Mouse (Mus musculus): Measurements from ENCODE around the gene Ddx58. TPM values are rescaled to one million over a fixed set of nuclear protein-coding genes. Genes with fewer than 3 reads are reported as not detected.
A peak's percentile ranks its signal among the peaks of the same experiment; 100 is the strongest.

The Ddx58 gene
- polyA plus RNA-seq, 1 experiment from 2014 or later, result 9.3 TPM

DNA sequence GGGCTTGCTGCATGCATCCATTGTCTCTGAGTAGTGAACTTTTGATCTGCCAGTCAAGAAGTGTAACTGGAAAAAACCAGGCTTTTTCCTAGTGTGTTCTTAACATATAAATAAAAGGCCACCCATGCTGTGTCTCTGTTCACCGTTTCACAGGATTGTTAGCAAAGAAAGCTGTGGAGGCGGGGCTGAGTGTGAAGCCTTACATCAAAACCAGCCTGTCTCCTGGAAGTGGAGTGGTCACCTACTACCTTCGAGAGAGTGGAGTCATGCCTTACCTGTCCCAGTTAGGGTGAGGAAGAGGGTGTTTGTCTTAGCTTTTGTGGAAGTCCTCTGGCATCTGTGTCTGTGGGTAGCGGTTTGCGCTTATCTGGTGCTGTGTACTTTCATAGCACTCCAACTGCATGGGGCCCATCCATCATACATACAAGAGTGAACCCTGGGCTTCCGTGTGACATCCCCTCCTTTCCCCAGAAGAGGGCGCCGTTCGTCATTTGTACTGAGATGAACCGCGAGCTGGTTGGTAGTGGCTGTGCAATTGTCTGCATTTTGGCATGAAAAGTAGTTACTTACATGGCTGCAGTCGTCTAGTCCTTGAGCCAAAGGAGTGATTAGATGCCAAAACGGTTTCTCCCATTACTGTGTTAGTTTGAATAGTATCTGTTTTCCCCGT lies 56.8 kb downstream of the Ddx58 start:
- H3K27me3 ChIP-seq (ENCODE audit: insufficient read depth, low read length), result no peaks in the 10 kb centered on the region
- H3K4me3 ChIP-seq (ENCODE audit: low read depth, low read length), result no peak overlapping the region
- H3K4me2 ChIP-seq (ENCODE audit: low read depth, low read length), result no peak overlapping the region
- TF ChIP-seq EP300 (IDR thresholded peaks at IDR 0.05; ENCODE audit: low read depth), result no peak
- peak; percentile 79 for TF ChIP-seq CTCF (IDR thresholded peaks at IDR 0.05; ENCODE audit: low read depth)
- peak overlapping the region; percentile 56 for H3K27ac ChIP-seq (ENCODE audit: low read depth)
- DNase-seq (peak; percentile 79), ATAC-seq (peak; percentile 48)
- no peaks in the 10 kb centered on the region for H3K9me3 ChIP-seq (ENCODE audit: low read length)
- WGBS (ENCODE audit: insufficient replicate concordance), result 31% methylated on average over 14 of the region's 14 CpGs
- H3K9ac ChIP-seq (replicated peaks), result no peak overlapping the region
- peaks cover 46% of the 10 kb centered on the region for H3K36me3 ChIP-seq (replicated peaks; ENCODE audit: insufficient read depth, low read length)
- H3K4me1 ChIP-seq (ENCODE audit: insufficient read depth), result no peaks in the 10 kb centered on the region; the same call in 1 of the 2 replicates

DNA sequence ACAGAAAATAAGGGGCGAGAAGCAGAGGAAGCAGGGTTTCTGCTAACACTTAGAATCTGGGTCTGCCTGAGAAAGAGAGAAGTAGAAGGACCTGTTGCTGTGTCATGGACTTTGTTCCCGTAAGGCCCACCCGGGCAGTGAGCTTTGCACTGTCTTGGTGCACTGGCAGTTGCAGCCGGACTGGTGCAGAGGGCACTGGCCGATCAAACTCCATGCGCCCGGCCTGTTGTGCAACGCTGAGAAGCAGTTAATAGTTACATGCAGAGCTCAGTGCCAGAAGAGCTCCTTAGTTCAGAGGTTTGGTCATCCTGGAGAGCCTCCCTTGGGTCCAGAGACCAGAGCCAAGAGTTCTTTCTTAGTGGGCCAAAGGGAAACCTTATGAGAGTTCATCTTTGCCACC lies 57.9 kb downstream of the Ddx58 start:
- DNase-seq, result peak; percentile 75
- ATAC-seq, result peak; percentile 95
- WGBS (ENCODE audit: insufficient replicate concordance), result 69% methylated on average over 8 of the region's 8 CpGs
- no peak overlapping the region for H3K9ac ChIP-seq (replicated peaks)
- H3K4me2 ChIP-seq (ENCODE audit: low read depth, low read length), result no peak overlapping the region
- no peak overlapping the region for H3K4me3 ChIP-seq (ENCODE audit: low read depth, low read length)
- H3K4me1 ChIP-seq (ENCODE audit: insufficient read depth), result no peaks in the 10 kb centered on the region; the same call in 1 of the 2 replicates
- peaks cover 40% of the 10 kb centered on the region for H3K36me3 ChIP-seq (replicated peaks; ENCODE audit: insufficient read depth, low read length)
- no peaks in the 10 kb centered on the region for H3K27me3 ChIP-seq (ENCODE audit: insufficient read depth, low read length)
- no peaks in the 10 kb centered on the region for H3K9me3 ChIP-seq (ENCODE audit: low read length)
- H3K27ac ChIP-seq (ENCODE audit: low read depth), result peak overlapping the region; percentile 56
- TF ChIP-seq EP300 (IDR thresholded peaks at IDR 0.05; ENCODE audit: low read depth) (peak; percentile 61), CTCF (IDR thresholded peaks at IDR 0.05; ENCODE audit: low read depth) (no peak)

DNA sequence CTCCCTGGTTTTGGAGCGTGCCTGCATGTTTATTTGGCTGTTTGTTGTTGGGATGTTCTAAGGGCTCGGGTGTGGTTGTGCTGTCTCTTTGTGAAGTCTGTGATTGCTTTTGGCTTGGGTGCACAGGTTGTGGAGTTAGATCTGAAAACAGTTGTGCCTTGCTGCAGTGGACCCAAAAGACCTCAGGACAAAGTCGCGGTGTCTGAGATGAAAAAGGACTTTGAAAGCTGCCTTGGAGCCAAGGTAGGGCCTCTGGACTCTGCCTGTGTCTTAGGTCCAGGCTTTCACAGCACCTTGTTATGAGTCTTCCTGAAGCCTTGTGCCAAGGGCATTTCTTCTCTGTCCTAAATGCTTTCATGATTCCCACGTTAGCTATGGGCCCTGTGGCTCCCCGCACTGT lies 59.6 kb downstream of the Ddx58 start:
- H3K9me3 ChIP-seq (ENCODE audit: low read length), result no peaks in the 10 kb centered on the region
- H3K27ac ChIP-seq (ENCODE audit: low read depth), result no peak overlapping the region
- DNase-seq (no peak), ATAC-seq (no peak)
- H3K36me3 ChIP-seq (replicated peaks; ENCODE audit: insufficient read depth, low read length), result peaks cover 32% of the 10 kb centered on the region
- H3K4me1 ChIP-seq (ENCODE audit: insufficient read depth), result no peaks in the 10 kb centered on the region; the same call in 1 of the 2 replicates
- H3K27me3 ChIP-seq (ENCODE audit: insufficient read depth, low read length), result no peaks in the 10 kb centered on the region
- no peak overlapping the region for H3K4me2 ChIP-seq (ENCODE audit: low read depth, low read length)
- WGBS (ENCODE audit: insufficient replicate concordance), result 87% methylated on average over 6 of the region's 6 CpGs
- TF ChIP-seq EP300 (IDR thresholded peaks at IDR 0.05; ENCODE audit: low read depth), result no peak
- no peak for TF ChIP-seq CTCF (IDR thresholded peaks at IDR 0.05; ENCODE audit: low read depth)
- H3K4me3 ChIP-seq (ENCODE audit: low read depth, low read length), result no peak overlapping the region
- no peak overlapping the region for H3K9ac ChIP-seq (replicated peaks)

GRCm38 (mm10) chr4:40178584-40178983 lies 61.0 kb downstream of the Ddx58 start:
- Histone ChIP-seq H3K9ac (replicated peaks) (no peak overlapping the region), H3K4me2 (ENCODE audit: low read depth, low read length) (no peak overlapping the region), H3K27me3 (ENCODE audit: insufficient read depth, low read length) (no peaks in the 10 kb centered on the region), H3K27ac (ENCODE audit: low read depth) (no peak overlapping the region), H3K36me3 (replicated peaks; ENCODE audit: insufficient read depth, low read length) (peaks cover 26% of the 10 kb centered on the region), H3K9me3 (ENCODE audit: low read length) (no peaks in the 10 kb centered on the region), H3K4me3 (ENCODE audit: low read depth, low read length) (no peak overlapping the region), H3K4me1 (ENCODE audit: insufficient read depth) (no peaks in the 10 kb centered on the region; the same call in 1 of the 2 replicates)
- ATAC-seq (peak; percentile 5; the same call in 1 of the 2 replicates), DNase-seq (no peak)
- 67% methylated on average over 17 of the region's 17 CpGs for WGBS (ENCODE audit: insufficient replicate concordance)
- TF ChIP-seq CTCF (IDR thresholded peaks at IDR 0.05; ENCODE audit: low read depth), result no peak
- no peak for TF ChIP-seq EP300 (IDR thresholded peaks at IDR 0.05; ENCODE audit: low read depth)

- Histone ChIP-seq H3K4me2 (ENCODE audit: low read depth, low read length) (no peak overlapping the region), H3K27me3 (ENCODE audit: insufficient read depth, low read length) (no peaks in the 10 kb centered on the region), H3K9ac (replicated peaks) (no peak overlapping the region), H3K4me3 (ENCODE audit: low read depth, low read length) (no peak overlapping the region), H3K36me3 (replicated peaks; ENCODE audit: insufficient read depth, low read length) (peaks cover 18% of the 10 kb centered on the region), H3K27ac (ENCODE audit: low read depth) (no peak overlapping the region), H3K4me1 (ENCODE audit: insufficient read depth) (no peaks in the 10 kb centered on the region; the same call in 1 of the 2 replicates), H3K9me3 (ENCODE audit: low read length) (no peaks in the 10 kb centered on the region)
- DNase-seq (no peak), ATAC-seq (peak; percentile 13; the same call in 1 of the 2 replicates)
- TF ChIP-seq CTCF (IDR thresholded peaks at IDR 0.05; ENCODE audit: low read depth) (no peak), EP300 (IDR thresholded peaks at IDR 0.05; ENCODE audit: low read depth) (no peak)
- 75% methylated on average over 4 of the region's 4 CpGs for WGBS (ENCODE audit: insufficient replicate concordance)
These were observed 65.3 kb downstream of the Ddx58 start for GRCm38 (mm10) chr4:40174321-40174720.

DNA sequence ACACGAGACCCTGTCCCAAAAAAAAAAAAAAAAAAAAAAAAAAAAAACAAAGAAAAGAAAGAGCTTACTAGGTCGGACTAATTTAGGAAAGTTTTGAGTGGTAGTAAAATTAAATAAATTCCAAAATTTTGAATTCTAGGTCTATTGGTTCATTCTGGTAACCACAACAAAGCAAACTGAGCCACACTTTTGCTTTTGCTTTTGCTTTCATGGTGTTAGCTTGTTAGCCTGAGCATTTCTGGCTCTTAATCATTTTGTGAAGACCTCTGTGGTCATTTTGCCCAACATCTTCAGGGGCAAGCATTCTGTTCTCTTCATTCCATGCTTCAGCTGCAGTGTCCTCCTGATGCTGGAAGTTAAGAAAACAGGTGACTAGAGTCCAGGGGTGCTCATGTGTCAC lies 67.3 kb downstream of the Ddx58 start:
- Histone ChIP-seq H3K4me1 (ENCODE audit: insufficient read depth) (no peaks in the 10 kb centered on the region), H3K27me3 (ENCODE audit: insufficient read depth, low read length) (no peaks in the 10 kb centered on the region), H3K36me3 (replicated peaks; ENCODE audit: insufficient read depth, low read length) (peaks cover 19% of the 10 kb centered on the region), H3K4me3 (ENCODE audit: low read depth, low read length) (no peak overlapping the region), H3K9ac (replicated peaks) (no peak overlapping the region), H3K4me2 (ENCODE audit: low read depth, low read length) (no peak overlapping the region), H3K27ac (ENCODE audit: low read depth) (no peak overlapping the region), H3K9me3 (ENCODE audit: low read length) (no peaks in the 10 kb centered on the region)
- TF ChIP-seq CTCF (IDR thresholded peaks at IDR 0.05; ENCODE audit: low read depth) (no peak), EP300 (IDR thresholded peaks at IDR 0.05; ENCODE audit: low read depth) (no peak)
- ATAC-seq (no peak), DNase-seq (no peak)
- WGBS (ENCODE audit: insufficient replicate concordance), result 85% methylated on average over 2 of the region's 2 CpGs
